Mouse (Mus musculus) right cerebral cortex, postnatal 25 days (tissue): ENCODE results near the gene Yipf7.

Experiments
- DNase-seq: peaks from one replicate; pipeline ENCODE4 v3.0.0; 2022

Gene Yipf7

DNA sequence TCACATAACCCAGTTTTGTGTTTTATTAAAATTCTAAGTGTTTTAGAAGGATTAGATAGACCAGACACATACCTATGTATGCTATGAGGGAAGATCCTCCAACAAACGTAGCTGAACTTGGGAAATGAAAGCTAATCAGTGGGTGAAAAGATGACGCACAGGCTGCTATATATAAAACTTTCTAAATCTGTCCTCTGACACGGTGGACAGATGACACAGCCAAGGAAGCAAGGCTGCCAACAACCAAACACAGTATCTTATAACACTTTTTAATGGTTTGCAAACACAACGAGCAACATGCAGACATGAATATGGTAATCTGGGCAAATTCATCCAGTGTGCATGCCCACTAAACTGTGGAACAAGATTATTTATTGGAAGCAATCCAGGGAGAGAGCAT is at the start of gene Yipf7:
Gene Yipf7 (minus strand): TSS at position 160 of the 400 bp plus-strand sequence.
- DNase-seq, result peak; percentile 5

DNA sequence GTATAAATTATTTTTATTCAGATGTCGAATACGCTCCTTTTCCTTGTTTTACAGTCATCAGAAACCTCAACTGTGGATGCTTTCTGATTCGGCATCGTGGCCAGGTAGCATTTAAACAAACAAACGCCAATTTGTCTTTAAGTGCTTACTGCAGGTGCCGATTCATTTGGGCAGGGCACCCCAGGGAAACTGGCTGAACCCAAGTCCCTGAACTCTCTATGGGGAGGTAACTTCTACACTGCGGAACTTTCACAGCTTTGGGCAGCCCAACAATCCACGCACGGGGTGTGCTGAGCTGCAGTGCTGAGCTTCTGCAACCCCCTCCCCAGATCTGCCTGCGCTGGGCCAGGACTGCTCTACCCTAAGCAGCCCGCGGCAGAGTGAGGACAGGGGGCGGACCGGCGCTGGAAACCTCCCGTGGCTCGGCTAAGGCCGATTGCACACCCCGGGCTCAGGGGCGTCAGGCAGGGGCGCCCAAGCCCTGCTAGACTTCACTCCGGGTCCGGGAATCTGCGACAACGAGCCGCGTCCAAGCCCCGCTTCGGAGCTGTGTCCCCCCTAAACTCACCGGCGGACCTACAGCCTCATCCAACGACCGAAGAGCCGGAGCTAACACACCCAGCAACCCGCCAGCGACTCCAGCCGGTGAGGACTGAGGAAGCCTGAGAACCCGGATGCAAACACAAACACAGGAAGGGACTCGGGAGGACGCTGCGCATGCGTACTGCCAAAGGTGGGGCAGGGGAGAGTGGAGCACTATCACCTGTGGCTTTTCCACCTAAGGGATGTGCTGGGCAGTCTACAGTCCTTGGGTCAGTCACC is 49.4 kb upstream of the Yipf7 start, which contains the start of gene Gnpda2:
Gene Gnpda2 (minus strand): TSS at position 701 of the 822 bp plus-strand sequence.
- peak; percentile 88 for DNase-seq

DNA sequence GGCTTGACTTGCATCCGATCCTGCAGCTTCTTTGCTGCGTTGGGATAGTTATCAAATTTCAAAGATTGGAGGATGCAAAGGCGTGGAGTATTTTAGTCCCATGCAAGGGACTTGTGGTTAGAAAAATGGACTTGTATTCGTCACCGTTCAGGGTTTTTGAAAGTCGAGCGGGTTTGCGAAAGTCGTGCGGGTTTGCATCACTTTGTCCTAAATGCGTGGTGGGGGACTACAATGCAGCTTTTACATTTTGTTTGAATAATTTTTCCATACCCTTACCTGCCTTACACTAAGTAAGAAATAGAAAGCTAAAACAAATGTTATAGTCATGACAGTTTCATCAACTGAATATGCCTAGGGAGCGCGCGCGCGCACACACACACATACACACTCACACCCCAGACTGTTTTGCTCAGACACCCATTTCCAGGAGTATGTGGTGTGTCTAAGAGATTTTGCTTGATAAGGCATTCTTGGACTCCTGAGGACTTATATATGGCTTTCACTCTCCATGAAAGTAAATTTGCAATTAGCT is 15.0 kb upstream of the Yipf7 start:
- DNase-seq, result no peak

DNA sequence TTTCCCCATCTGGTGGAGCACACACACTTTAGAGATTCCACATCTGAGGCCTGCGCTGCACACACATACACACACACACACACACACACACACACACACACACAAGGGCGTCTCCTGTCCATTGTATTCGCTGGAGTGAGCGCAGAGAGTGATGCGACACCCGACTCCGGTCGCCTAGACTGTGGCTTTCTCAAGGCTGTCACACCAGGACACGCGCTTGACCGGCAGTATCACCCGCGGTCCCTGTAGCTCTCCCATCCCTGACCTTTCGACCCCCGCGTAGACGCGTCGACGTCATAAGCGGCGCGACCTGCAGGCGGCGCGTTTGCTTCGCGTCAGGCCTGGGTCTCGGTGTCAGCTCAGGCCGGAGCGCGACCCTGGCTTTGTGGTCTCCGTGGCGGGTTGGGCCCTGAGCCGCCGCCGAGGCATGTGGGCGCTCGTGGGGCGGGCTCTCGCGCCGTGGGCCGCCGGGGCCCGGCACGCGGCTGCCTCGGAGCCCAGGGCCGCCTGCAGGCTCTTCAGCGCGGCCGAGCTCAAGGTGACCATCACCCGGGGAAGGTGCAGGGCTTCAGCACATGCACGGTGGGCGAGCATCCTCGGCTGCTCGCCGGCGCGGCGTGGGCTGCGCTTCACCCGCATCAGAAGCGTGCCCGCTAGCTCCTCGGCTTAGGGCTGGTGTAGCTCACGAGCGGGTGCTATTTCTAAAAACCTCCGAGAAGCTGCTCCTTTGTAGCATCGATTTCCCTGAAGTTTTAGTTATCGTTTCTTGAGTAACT is 14.4 kb upstream of the Yipf7 start, which contains the start of gene Guf1:
Gene Guf1 (plus strand): TSS at position 296 of the 776 bp plus-strand sequence.
- DNase-seq, result peak; percentile 93

DNA sequence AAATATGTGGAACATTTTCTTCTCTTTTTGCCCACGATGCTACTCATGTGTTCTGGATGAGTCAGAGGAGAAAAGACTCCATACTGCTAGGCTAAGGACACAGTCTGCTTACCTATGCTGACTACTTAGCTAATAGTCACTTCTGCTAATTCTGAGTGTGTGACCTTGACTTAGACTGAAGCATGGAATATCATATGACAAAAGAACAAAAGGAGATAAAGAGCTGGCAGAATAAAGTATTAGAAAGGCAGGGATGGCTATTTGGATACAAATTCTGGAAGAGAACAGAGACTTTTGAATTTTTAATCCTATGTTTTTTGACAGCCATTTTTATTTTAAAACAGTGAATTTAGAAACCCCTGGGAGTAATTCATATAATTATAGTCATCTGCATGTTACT is 768 bp downstream of the Yipf7 start:
- no peak for DNase-seq

DNA sequence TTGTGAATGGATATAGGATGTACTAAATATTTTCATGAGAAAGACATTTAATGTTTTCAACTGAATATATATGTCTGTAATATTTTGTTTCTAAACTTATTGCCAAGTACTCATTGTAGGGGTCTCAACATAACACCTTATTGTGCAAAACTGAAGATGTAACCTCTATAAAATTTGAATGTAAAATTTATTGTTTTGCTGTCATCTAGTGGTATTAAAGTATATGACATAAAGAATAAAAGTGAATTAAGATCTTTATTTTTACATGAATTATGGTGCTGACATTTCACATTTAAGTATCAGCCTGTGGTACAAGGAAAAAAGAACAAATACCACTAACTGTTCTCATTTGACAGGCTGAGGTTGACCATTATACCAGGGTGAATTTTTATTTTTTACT is 18.5 kb downstream of the Yipf7 start:
- no peak for DNase-seq

DNA sequence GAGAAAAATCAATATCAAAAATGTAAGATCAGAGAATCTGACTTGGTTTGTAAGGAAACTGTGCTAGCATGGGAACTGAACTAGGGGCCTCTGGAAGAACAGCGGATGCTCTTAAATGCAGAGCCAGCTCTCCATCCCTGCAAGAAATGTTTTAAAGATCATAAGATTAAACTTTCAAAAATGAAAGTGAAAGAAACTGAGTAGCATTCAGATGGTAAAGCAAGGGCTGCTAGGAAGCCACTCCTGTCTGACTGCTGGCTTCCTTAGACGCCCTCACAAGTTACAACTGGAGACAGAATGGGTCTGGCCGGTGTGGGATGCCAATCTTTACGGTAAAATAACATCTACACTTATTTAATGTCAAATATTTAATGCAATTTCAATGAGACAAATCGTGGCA is 20.4 kb downstream of the Yipf7 start:
- no peak for DNase-seq

DNA sequence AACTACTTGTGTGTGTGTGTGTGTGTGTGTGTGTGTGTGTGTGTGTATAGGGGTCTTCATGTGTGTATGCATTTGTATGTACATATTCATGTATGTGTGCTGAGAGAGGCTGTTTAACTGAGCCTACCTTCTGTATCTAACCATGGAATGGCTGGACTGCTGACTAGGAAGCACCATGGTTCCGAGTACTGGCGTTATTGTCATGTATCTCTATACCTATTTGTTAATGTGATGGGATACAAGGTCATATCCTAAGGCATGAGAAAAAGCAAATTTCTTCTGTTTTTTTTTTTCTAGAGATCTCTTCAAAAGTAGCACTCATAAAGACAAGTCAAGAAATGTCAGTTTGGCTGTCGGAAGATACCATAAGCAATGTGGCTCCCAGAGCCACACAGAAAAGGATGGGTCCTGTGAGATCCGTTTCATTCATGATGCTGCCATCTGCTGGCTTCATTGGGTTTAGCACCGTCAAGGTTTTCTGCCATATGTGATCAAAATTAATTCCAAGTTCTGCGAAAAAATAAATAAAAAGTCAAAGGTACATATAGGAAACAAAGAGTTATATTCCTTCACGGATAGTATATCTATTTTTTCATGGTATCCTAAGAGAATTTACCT is 21.7 kb downstream of the Yipf7 start:
- DNase-seq, result peak; percentile 23

DNA sequence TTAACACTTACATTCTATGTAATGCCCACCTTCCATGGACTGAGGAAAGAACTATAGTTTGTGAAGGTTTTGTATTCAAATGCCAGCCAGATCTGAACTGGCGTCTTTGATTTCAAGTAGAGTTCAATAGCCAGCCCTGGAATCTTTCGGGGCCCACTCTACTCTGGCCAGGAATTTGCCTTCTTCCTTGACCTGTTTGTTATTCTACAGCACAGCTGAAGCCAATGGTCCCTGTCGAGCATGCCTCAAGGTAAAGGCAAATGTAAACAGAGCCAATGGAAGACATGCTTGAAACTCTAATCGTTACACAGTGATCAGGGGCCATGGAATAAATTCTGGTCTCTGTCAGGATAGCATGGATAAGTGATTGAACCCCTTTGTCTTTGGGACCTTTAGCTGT is 30.2 kb downstream of the Yipf7 start:
- no peak for DNase-seq

DNA sequence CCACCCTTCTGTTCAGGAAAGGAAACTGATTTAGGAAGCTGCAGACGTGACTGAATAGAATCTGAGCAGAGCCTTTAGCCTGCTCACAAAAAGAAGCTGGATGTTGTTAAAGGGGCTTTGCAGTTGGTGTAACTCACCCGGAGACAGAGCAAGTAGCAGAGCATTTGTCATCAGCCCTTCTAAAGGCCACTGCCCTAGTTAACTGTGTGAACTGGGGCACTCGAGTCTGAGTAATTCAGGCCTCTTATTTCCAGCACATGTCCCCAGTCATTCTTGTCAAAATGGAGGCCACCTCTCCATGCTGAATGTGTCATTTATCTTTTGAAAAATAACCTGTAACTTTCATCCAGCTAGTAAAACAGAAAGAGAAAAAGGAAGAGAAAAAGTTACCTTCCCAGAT is 30.8 kb downstream of the Yipf7 start:
- DNase-seq, result no peak

DNA sequence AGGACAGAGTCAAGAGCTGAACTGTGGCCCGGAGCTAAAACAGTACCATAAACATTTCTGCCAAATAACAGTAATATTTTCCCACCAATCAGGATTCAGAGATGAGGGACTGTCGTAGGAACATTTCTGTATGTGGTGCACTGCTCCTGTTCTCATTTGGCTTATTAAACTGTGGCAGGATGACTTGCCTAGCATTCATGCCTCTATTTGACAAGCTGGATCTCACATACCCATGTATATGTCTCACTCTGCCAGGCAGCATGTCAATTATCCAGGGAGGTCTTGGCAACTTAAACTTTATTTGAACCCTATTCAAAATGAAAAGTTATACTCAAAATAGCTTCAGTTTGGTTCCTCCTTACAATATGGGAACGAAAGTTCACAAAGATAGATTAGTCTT is 35.4 kb downstream of the Yipf7 start:
- no peak for DNase-seq

DNA sequence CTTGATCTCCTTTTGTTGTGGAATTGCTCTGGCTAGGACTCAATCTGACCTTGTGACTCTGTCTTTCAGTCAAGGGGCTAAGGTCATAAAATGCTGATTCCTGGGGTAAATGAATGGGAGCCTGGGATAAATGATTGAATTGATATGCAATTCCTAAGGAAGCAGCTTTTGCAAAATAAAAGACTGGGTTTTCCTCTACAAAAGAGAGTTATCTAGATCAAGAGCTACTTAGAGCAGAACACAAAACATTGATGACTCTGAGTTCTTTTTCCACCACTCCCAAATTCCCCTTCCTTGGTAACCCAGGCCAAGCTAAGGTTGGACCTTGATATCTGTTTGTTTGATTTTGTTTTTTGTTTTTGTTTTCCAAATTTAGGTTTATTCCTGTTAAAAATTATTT is 53.4 kb downstream of the Yipf7 start:
- no peak for DNase-seq

DNA sequence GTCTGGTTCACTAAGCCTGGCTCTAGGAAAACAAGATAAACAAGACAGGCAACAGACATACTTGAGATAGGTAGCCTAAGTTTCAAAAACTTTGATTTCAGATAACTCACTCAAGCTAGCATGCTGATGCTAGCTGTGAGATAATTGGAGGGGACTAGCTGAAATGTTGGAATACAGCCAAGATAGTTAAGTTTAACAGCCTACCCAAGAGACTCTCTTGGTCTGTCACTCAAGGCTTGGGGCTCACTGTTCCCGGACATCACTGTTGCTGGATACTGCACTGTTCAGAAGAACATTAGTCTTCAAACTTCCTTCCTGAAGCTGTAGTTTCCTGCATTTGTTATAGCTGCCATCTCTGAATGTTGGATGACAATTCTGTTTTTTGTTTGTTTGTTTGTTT is 74.9 kb downstream of the Yipf7 start:
- no peak for DNase-seq
